ENCODE assay signal across 12 mouse cellular contexts in genomic region chr12:105500940-105501339, GRCm38 (mm10). TPM values are rescaled to one million over a fixed set of nuclear protein-coding genes. Genes with fewer than 3 reads are reported as not detected.
DNase-seq lines count a peak whose midpoint lies in the region; ATAC-seq lines count a peak whose summit lies in the region.
"Had no signal": no experiment of that assay in that cellular context is flagged by ENCODE, and none has a peak within 500 bp of the region (broad histone marks: within the 10 kb centered on the region; RNA-seq: fewer than 3 reads in every experiment).

No protein-coding gene starts in this region.

- H3K4me2 ChIP-seq in hindbrain, embryonic 15.5 days: no peak overlapping the region
- H3K4me2 ChIP-seq in hindbrain, embryonic 11.5 days (replicated peaks; ENCODE audit: low read depth, low read length): no peak overlapping the region
- no peak overlapping the region for H3K4me2 ChIP-seq in intestine, embryonic 16.5 days (ENCODE audit: low read depth, low read length)
- H3K4me2 ChIP-seq: forebrain, embryonic 15.5 days had no signal

- 0 out of 2 replicates have a peak overlapping the region, but pooled peaks have one; percentile 13 for H3K27ac ChIP-seq in hindbrain, embryonic 15.5 days (replicated peaks)
- no peak overlapping the region for H3K27ac ChIP-seq in hindbrain, embryonic 11.5 days (ENCODE audit: low read depth, low read length)
- peak overlapping the region; percentile 48; the same call in 1 of the 2 replicates for H3K27ac ChIP-seq in intestine, embryonic 16.5 days (ENCODE audit: low read length)
- peak overlapping the region; percentile 15 for H3K27ac ChIP-seq in limb, embryonic 10.5 days
- H3K27ac ChIP-seq: forebrain, embryonic 15.5 days had no signal

- no peaks in the 10 kb centered on the region for H3K27me3 ChIP-seq in hindbrain, embryonic 15.5 days
- H3K27me3 ChIP-seq in hindbrain, embryonic 11.5 days (ENCODE audit: control insufficient read depth, insufficient read depth, low read length): no peaks in the 10 kb centered on the region
- no peaks in the 10 kb centered on the region for H3K27me3 ChIP-seq in intestine, embryonic 16.5 days (replicated peaks; ENCODE audit: control insufficient read depth, insufficient read depth, low read length)
- no peaks in the 10 kb centered on the region for H3K27me3 ChIP-seq in limb, embryonic 10.5 days (ENCODE audit: low read depth, poor library complexity, severe bottlenecking)
- H3K27me3 ChIP-seq: forebrain, embryonic 15.5 days had no signal

- H3K9me3 ChIP-seq in hindbrain, embryonic 15.5 days: no peaks in the 10 kb centered on the region
- no peaks in the 10 kb centered on the region for H3K9me3 ChIP-seq in hindbrain, embryonic 11.5 days (ENCODE audit: control insufficient read depth, low read length)
- no peaks in the 10 kb centered on the region for H3K9me3 ChIP-seq in intestine, embryonic 16.5 days (ENCODE audit: control insufficient read depth, low read length)
- H3K9me3 ChIP-seq in limb, embryonic 10.5 days (replicated peaks): no peaks in the 10 kb centered on the region
- H3K9me3 ChIP-seq: forebrain, embryonic 15.5 days had no signal

- H3K4me3 ChIP-seq in hindbrain, embryonic 15.5 days: no peak overlapping the region
- no peak overlapping the region for H3K4me3 ChIP-seq in hindbrain, embryonic 11.5 days (ENCODE audit: low read depth, low read length)
- H3K4me3 ChIP-seq in intestine, embryonic 16.5 days (ENCODE audit: low read length): no peak overlapping the region
- no peak overlapping the region for H3K4me3 ChIP-seq in limb, embryonic 10.5 days
- H3K4me3 ChIP-seq: forebrain, embryonic 15.5 days had no signal

- DNase-seq in hindbrain, embryonic 11.5 days (ENCODE audit: low spot score): no peak
- DNase-seq in kidney, adult 9 months: peak; percentile 73
- no peak for DNase-seq in limb, embryonic 10.5 days (ENCODE audit: low spot score)
- DNase-seq in retina, postnatal 1 day: no peak
- DNase-seq: cerebellum, adult 18-20 months; heart, postnatal 10 days; lung, adult 2 months had no signal

- 59% methylated on average over 5 of the region's 5 CpGs for WGBS in hindbrain, embryonic 15.5 days
- 72% methylated on average over 5 of the region's 5 CpGs for WGBS in hindbrain, embryonic 11.5 days
- WGBS in intestine, embryonic 16.5 days: 59% methylated on average over 5 of the region's 5 CpGs
- whole genome bisulfite sequencing in limb, embryonic 10.5 days: 66% methylated on average over 5 of the region's 5 CpGs

- no peak for ATAC-seq in hindbrain, embryonic 15.5 days (ENCODE audit: low FRiP score, low read depth)
- ATAC-seq in hindbrain, embryonic 11.5 days (ENCODE audit: low FRiP score): no peak
- no peak for ATAC-seq in intestine, embryonic 16.5 days
- no peak for ATAC-seq in megakaryocyte progenitor cell, adult 5-6 weeks (replicated peaks; ENCODE audit: poor library complexity)
- ATAC-seq: forebrain, embryonic 15.5 days had no signal

- H3K36me3 ChIP-seq in hindbrain, embryonic 15.5 days: no peaks in the 10 kb centered on the region
- no peaks in the 10 kb centered on the region for H3K36me3 ChIP-seq in hindbrain, embryonic 11.5 days (ENCODE audit: control insufficient read depth, insufficient read depth, low read length)
- no peaks in the 10 kb centered on the region for H3K36me3 ChIP-seq in intestine, embryonic 16.5 days (ENCODE audit: control insufficient read depth, insufficient read depth, low read length)
- no peaks in the 10 kb centered on the region for H3K36me3 ChIP-seq in limb, embryonic 10.5 days
- H3K36me3 ChIP-seq: forebrain, embryonic 15.5 days had no signal

- H3K4me1 ChIP-seq in hindbrain, embryonic 15.5 days (replicated peaks): peaks cover 12% of the 10 kb centered on the region
- H3K4me1 ChIP-seq in hindbrain, embryonic 11.5 days (replicated peaks; ENCODE audit: control insufficient read depth, insufficient read depth, low read length): no peaks in the 10 kb centered on the region
- H3K4me1 ChIP-seq in intestine, embryonic 16.5 days (ENCODE audit: control insufficient read depth, insufficient read depth, low read length): peaks cover 3% of the 10 kb centered on the region; the same call in 1 of the 2 replicates
- H3K4me1 ChIP-seq in limb, embryonic 10.5 days: peaks cover 17% of the 10 kb centered on the region
- H3K4me1 ChIP-seq: forebrain, embryonic 15.5 days had no signal

- no peak overlapping the region for H3K9ac ChIP-seq in hindbrain, embryonic 15.5 days
- no peak overlapping the region for H3K9ac ChIP-seq in hindbrain, embryonic 11.5 days (ENCODE audit: low read depth, low read length)
- no peak overlapping the region for H3K9ac ChIP-seq in intestine, embryonic 16.5 days (ENCODE audit: low read depth, low read length)
- H3K9ac ChIP-seq: forebrain, embryonic 15.5 days had no signal

RNA-seq across cellular contexts. Expression of gene D430019H16Rik, which starts 47.3 kb away (rescaled TPM):
- polyA plus RNA-seq in hindbrain, embryonic 15.5 days (2015; fragmentation: Nextera tagmentation; extraction: Ambion mirVana): 12.3 and 12.7 TPM in 2 replicates
- 9.1 and 13.4 TPM in 2 replicates for polyA plus RNA-seq in hindbrain, embryonic 11.5 days (2014; fragmentation: Nextera tagmentation; extraction: Ambion mirVana)
- polyA plus RNA-seq in intestine, embryonic 16.5 days (2015; fragmentation: Nextera tagmentation; extraction: Ambion mirVana): 0.62 and 0.84 TPM in 2 replicates
- polyA plus RNA-seq in limb, embryonic 10.5 days (2016; fragmentation: Nextera tagmentation; extraction: Ambion mirVana): 1.3 and 2.0 TPM in 2 replicates
- 0.05 TPM in 1 of 2 replicates, not detected in the other for total RNA-seq in megakaryocyte progenitor cell, adult 5-6 weeks (2015)
- 0.04 TPM in 1 of 2 replicates, not detected in the other for total RNA-seq in megakaryocyte progenitor cell, adult 5-6 weeks (2017)
- total RNA-seq: neutrophil, adult 5-6 weeks had no signal
